Mouse (Mus musculus) cerebellum, adult 2 months (tissue): ENCODE data around the gene Cdkn2c. TPM values are rescaled to one million over a fixed set of nuclear protein-coding genes. Genes with fewer than 3 reads are reported as not detected.

Experiments
- DNase-seq, 2 experiments: peaks; one replicate each; pipeline ENCODE4 v3.0.0; 2021
- H3K27ac ChIP-seq: fragments of 200-500 bp; 2 replicates; pipeline ENCODE4 v1.5.1; 2012; ENCODE audit warnings: low read length, control low read depth, inconsistent platforms; ENCODE audit not compliant: insufficient read depth
- H3K27me3 ChIP-seq: fragments of 200-500 bp; 2 replicates; pipeline ENCODE4 v1.6.1; 2012; ENCODE audit warnings: inconsistent platforms, mild to moderate bottlenecking, low read length, moderate library complexity; ENCODE audit not compliant: control insufficient read depth, insufficient read depth
- H3K4me1 ChIP-seq: fragments of 200-500 bp; 2 replicates; pipeline ENCODE4 v1.6.1; 2011; ENCODE audit warnings: low read length; ENCODE audit not compliant: control insufficient read depth, insufficient read depth
- H3K4me3 ChIP-seq: fragments of 200-500 bp; replicated peaks from 2 replicates; pipeline ENCODE3; 2011; ENCODE audit warnings: mild to moderate bottlenecking, low read depth, low read length, control low read depth; ENCODE audit not compliant: insufficient read depth
- CTCF ChIP-seq: fragments of 200-500 bp; IDR thresholded peaks from 2 replicates; pipeline ENCODE4 v1.5.1; 2011; ENCODE audit warnings: low read depth, mild to moderate bottlenecking, control low read depth, low read length, moderate library complexity, borderline replicate concordance; ENCODE audit not compliant: insufficient read depth
- POLR2A ChIP-seq: fragments of 200-500 bp; IDR thresholded peaks from 2 replicates; pipeline ENCODE4 v1.6.1; 2011; ENCODE audit warnings: low read length, control low read depth, borderline replicate concordance; ENCODE audit not compliant: insufficient read depth
- WGBS: fragments of 180-500 bp; shearing (Covaris S2); methylation state at CpG from one replicate; pipeline ENCODE4 v1.1.7; 2018; 5-methylcytosine and 5-hydroxymethylcytosine counted together
- polyA plus RNA-seq: library from polyadenylated mRNA; depleted of rRNA; stranded (reverse); fragments of >200 nt; gene quantifications from 2 replicates; pipeline ENCODE4 v1.2.3, GENCODE M21; 2012

The Cdkn2c gene
- polyA plus RNA-seq, 1 experiment, result 2.9 TPM

- Histone ChIP-seq H3K27me3 (no peaks in the 10 kb centered on the region; the same call in 1 of the 2 replicates), H3K4me3 (no peak overlapping the region), H3K27ac (no peak overlapping the region), H3K4me1 (no peaks in the 10 kb centered on the region)
- WGBS, result 98% methylated on average over 2 of the region's 2 CpGs
- DNase-seq, result no peak
- TF ChIP-seq CTCF, result no peak
- TF ChIP-seq POLR2A, result no peak
These were observed 12.3 kb downstream of the Cdkn2c start for GRCm38 (mm10) chr4:109654701-109655100.

- TF ChIP-seq CTCF (no peak), POLR2A (no peak)
- Histone ChIP-seq H3K4me3 (no peak overlapping the region), H3K4me1 (no peaks in the 10 kb centered on the region), H3K27ac (no peak overlapping the region), H3K27me3 (no peaks in the 10 kb centered on the region; the same call in 1 of the 2 replicates)
- no peak for DNase-seq
These were observed 13.7 kb downstream of the Cdkn2c start for GRCm38 (mm10) chr4:109653251-109653650.

GRCm38 (mm10) chr4:109649331-109649730 is 17.7 kb downstream of the Cdkn2c start:
- H3K27me3 ChIP-seq, result no peaks in the 10 kb centered on the region
- H3K27ac ChIP-seq, result no peak overlapping the region
- 85% methylated on average over 5 of the region's 5 CpGs for WGBS
- H3K4me3 ChIP-seq, result no peak overlapping the region
- no peak for DNase-seq
- TF ChIP-seq POLR2A (no peak), CTCF (no peak)
- no peaks in the 10 kb centered on the region for H3K4me1 ChIP-seq

- Histone ChIP-seq H3K4me3 (no peak overlapping the region), H3K27ac (no peak overlapping the region), H3K4me1 (no peaks in the 10 kb centered on the region), H3K27me3 (no peaks in the 10 kb centered on the region)
- DNase-seq, result no peak
- TF ChIP-seq POLR2A, result no peak
- TF ChIP-seq CTCF, result no peak
- WGBS, result 77% methylated on average over 4 of the region's 4 CpGs
These were observed 19.7 kb downstream of the Cdkn2c start for GRCm38 (mm10) chr4:109647281-109647680.

GRCm38 (mm10) chr4:109641451-109641850 is 25.5 kb downstream of the Cdkn2c start:
- 83% methylated on average over 3 of the region's 3 CpGs for WGBS
- DNase-seq, result no peak
- no peak for TF ChIP-seq POLR2A
- TF ChIP-seq CTCF, result no peak

GRCm38 (mm10) chr4:109640141-109640540 is 26.8 kb downstream of the Cdkn2c start:
- WGBS, result 87% methylated on average over 7 of the region's 7 CpGs

More at GRCm38 (mm10) chr4:109641451-109641850, 25.5 kb downstream of the Cdkn2c start:
- Histone ChIP-seq H3K4me1 (no peaks in the 10 kb centered on the region), H3K27me3 (no peaks in the 10 kb centered on the region), H3K4me3 (no peak overlapping the region), H3K27ac (no peak overlapping the region)

GRCm38 (mm10) chr4:109639356-109639755 is 27.6 kb downstream of the Cdkn2c start:
- H3K4me1 ChIP-seq, result no peaks in the 10 kb centered on the region
- WGBS, result 92% methylated on average over 9 of the region's 9 CpGs

More at GRCm38 (mm10) chr4:109640141-109640540, 26.8 kb downstream of the Cdkn2c start:
- TF ChIP-seq CTCF, result no peak
- TF ChIP-seq POLR2A, result no peak
- Histone ChIP-seq H3K27ac (no peak overlapping the region), H3K4me3 (no peak overlapping the region), H3K4me1 (no peaks in the 10 kb centered on the region), H3K27me3 (no peaks in the 10 kb centered on the region)
- DNase-seq, result no peak

GRCm38 (mm10) chr4:109634971-109635370 is 32.0 kb downstream of the Cdkn2c start:
- no peak for TF ChIP-seq CTCF
- TF ChIP-seq POLR2A, result no peak
- no peak for DNase-seq
- no peak overlapping the region for H3K4me3 ChIP-seq
- H3K27ac ChIP-seq, result no peak overlapping the region
- 97% methylated on average over 2 of the region's 2 CpGs for WGBS
- no peaks in the 10 kb centered on the region for H3K4me1 ChIP-seq
- no peaks in the 10 kb centered on the region for H3K27me3 ChIP-seq

More at GRCm38 (mm10) chr4:109639356-109639755, 27.6 kb downstream of the Cdkn2c start:
- Histone ChIP-seq H3K27me3 (no peaks in the 10 kb centered on the region), H3K4me3 (no peak overlapping the region), H3K27ac (no peak overlapping the region)
- no peak for TF ChIP-seq POLR2A
- TF ChIP-seq CTCF, result no peak
- no peak for DNase-seq

GRCm38 (mm10) chr4:109631029-109631428 is 36.0 kb downstream of the Cdkn2c start:
- no peaks in the 10 kb centered on the region for H3K4me1 ChIP-seq
- no peak for DNase-seq
- no peak overlapping the region for H3K4me3 ChIP-seq
- no peak overlapping the region for H3K27ac ChIP-seq
- WGBS, result 89% methylated on average over 4 of the region's 4 CpGs
- H3K27me3 ChIP-seq, result no peaks in the 10 kb centered on the region
- TF ChIP-seq POLR2A (no peak), CTCF (no peak)
